Mouse (Mus musculus) MEL (cell line): ENCODE data around the gene Aspscr1. TPM values are rescaled to one million over a fixed set of nuclear protein-coding genes. Genes with fewer than 3 reads are reported as not detected.
A peak's percentile ranks its signal among the peaks of the same experiment; 100 is the strongest.

ENCODE experiments used
- DNase-seq: peaks from one replicate; pipeline ENCODE4 v3.0.0; 2011; ENCODE audit warnings: low read depth, low spot score
- H3K27ac ChIP-seq: 2 replicates; pipeline ENCODE4 v1.5.1; 2012; ENCODE audit warnings: low read depth, mild to moderate bottlenecking, control low read depth, low read length, moderate library complexity; ENCODE audit not compliant: control insufficient read depth
- H3K27me3 ChIP-seq, 2 experiments: fragments of 150-350 bp in 1 of 2; sonication (generic) in 1 of 2; 2 replicates each; pipeline ENCODE4 v1.6.1; 2012; ENCODE audit warnings: low read length in 2 of 2, mild to moderate bottlenecking in 2 of 2, improper control_type of control experiment in 1 of 2, moderate library complexity in 1 of 2; ENCODE audit not compliant: insufficient read depth in 2 of 2, control insufficient read depth in 1 of 2
- H3K36me3 ChIP-seq, 2 experiments: 2 replicates each; pipeline ENCODE4 v1.6.1; 2012 to 2014; ENCODE audit warnings: low read length in 2 of 2, improper control_type of control experiment in 1 of 2, inconsistent platforms in 1 of 2, mild to moderate bottlenecking in 1 of 2; ENCODE audit not compliant: insufficient read depth in 2 of 2, control insufficient read depth in 1 of 2
- H3K4me1 ChIP-seq, 2 experiments: fragments of 150-350 bp in 1 of 2; sonication (generic) in 1 of 2; 2 replicates each; pipeline ENCODE4 v1.6.1; 2012; ENCODE audit warnings: low read length in 2 of 2, improper control_type of control experiment in 1 of 2, mild to moderate bottlenecking in 1 of 2; ENCODE audit not compliant: insufficient read depth in 2 of 2, control insufficient read depth in 1 of 2
- H3K4me3 ChIP-seq, 2 experiments: fragments of 150-350 bp in 1 of 2; sonication (generic) in 1 of 2; 2 replicates each; pipeline ENCODE4 v1.5.1; 2012; ENCODE audit warnings: low read depth in 2 of 2, low read length in 2 of 2, mild to moderate bottlenecking in 2 of 2, moderate library complexity in 2 of 2, control low read depth in 1 of 2, improper control_type of control experiment in 1 of 2; ENCODE audit not compliant: control insufficient read depth in 1 of 2, insufficient read depth in 1 of 2
- H3K79me2 ChIP-seq: 2 replicates; pipeline ENCODE4 v1.6.1; 2012; ENCODE audit warnings: mild to moderate bottlenecking, low read length, moderate library complexity; ENCODE audit not compliant: control insufficient read depth, poor library complexity, insufficient read depth
- H3K9ac ChIP-seq: 2 replicates; pipeline ENCODE4 v1.6.1; 2012; ENCODE audit warnings: low read depth, mild to moderate bottlenecking, control low read depth, low read length, moderate library complexity; ENCODE audit not compliant: control insufficient read depth, poor library complexity, severe bottlenecking
- H3K9me3 ChIP-seq: fragments of 150-350 bp; sonication (generic); replicated peaks from 2 replicates; pipeline ENCODE4 v1.6.1; 2012; ENCODE audit warnings: mild to moderate bottlenecking, low read length, improper control_type of control experiment, moderate library complexity; ENCODE audit not compliant: insufficient read depth
- BHLHE40 ChIP-seq: IDR thresholded peaks from 2 replicates; pipeline ENCODE4 v1.6.1; 2012; ENCODE audit warnings: low read depth, mild to moderate bottlenecking, inconsistent platforms, low read length, improper control_type of control experiment, borderline replicate concordance
- CHD1 ChIP-seq: IDR thresholded peaks from 2 replicates; pipeline ENCODE4 v1.6.1; 2012; ENCODE audit warnings: low read depth, mild to moderate bottlenecking, inconsistent platforms, low read length, improper control_type of control experiment
- CHD2 ChIP-seq: IDR thresholded peaks from 2 replicates; pipeline ENCODE4 v1.6.1; 2011; ENCODE audit warnings: low read length, improper control_type of control experiment
- CTCF ChIP-seq, 3 experiments: IDR thresholded peaks in 2 of 3; conservative IDR thresholded peaks in 1 of 3; 2 replicates each; pipeline ENCODE4 v1.5.1; 2011 to 2012; ENCODE audit warnings: low read length in 3 of 3, low read depth in 2 of 3, mild to moderate bottlenecking in 2 of 3, improper control_type of control experiment in 1 of 3, inconsistent platforms in 1 of 3, mixed read lengths in 1 of 3, moderate library complexity in 1 of 3; ENCODE audit not compliant: control insufficient read depth in 1 of 3, insufficient read depth in 1 of 3, poor library complexity in 1 of 3, severe bottlenecking in 1 of 3
- ELF1 ChIP-seq: IDR thresholded peaks from 2 replicates; pipeline ENCODE4 v1.6.1; 2014; ENCODE audit warnings: low read depth, mild to moderate bottlenecking, inconsistent platforms, low read length, improper control_type of control experiment, moderate library complexity
- EP300 ChIP-seq, 2 experiments: IDR thresholded peaks; 2 replicates each; pipeline ENCODE4 v1.6.1; 2011; ENCODE audit warnings: improper control_type of control experiment in 2 of 2, low read length in 2 of 2, low read depth in 1 of 2, mild to moderate bottlenecking in 1 of 2
- JUND ChIP-seq: IDR thresholded peaks from 2 replicates; pipeline ENCODE4 v1.6.1; 2011; ENCODE audit warnings: low read depth, mild to moderate bottlenecking, improper control_type of control experiment, low read length
- MAX ChIP-seq: IDR thresholded peaks from 2 replicates; pipeline ENCODE4 v1.6.1; 2011; ENCODE audit warnings: low read length, improper control_type of control experiment
- MEF2A ChIP-seq: IDR thresholded peaks from 2 replicates; pipeline ENCODE4 v1.6.1; 2014; ENCODE audit warnings: low read depth, mild to moderate bottlenecking, inconsistent platforms, low read length, improper control_type of control experiment; ENCODE audit not compliant: poor library complexity, insufficient replicate concordance, severe bottlenecking; ENCODE audit errors: extremely low read depth
- MXI1 ChIP-seq: IDR thresholded peaks from 2 replicates; pipeline ENCODE4 v1.6.1; 2011; ENCODE audit warnings: mild to moderate bottlenecking, low read depth, low read length, improper control_type of control experiment
- NELFE ChIP-seq: IDR thresholded peaks from 2 replicates; pipeline ENCODE4 v1.6.1; 2011; ENCODE audit warnings: low read depth, low read length, improper control_type of control experiment
- POLR2AphosphoS2 ChIP-seq: IDR thresholded peaks from 2 replicates; pipeline ENCODE4 v1.6.1; 2011; ENCODE audit warnings: low read length, improper control_type of control experiment
- POLR2AphosphoS5 ChIP-seq: IDR thresholded peaks from 2 replicates; pipeline ENCODE4 v1.6.1; 2012; ENCODE audit warnings: low read depth, borderline replicate concordance, mild to moderate bottlenecking, inconsistent platforms, low read length, moderate library complexity, mixed read lengths
- RAD21 ChIP-seq: IDR thresholded peaks from 2 replicates; pipeline ENCODE4 v1.6.1; 2011; ENCODE audit warnings: mild to moderate bottlenecking, low read depth, low read length, improper control_type of control experiment
- TCF12 ChIP-seq: IDR thresholded peaks from 2 replicates; pipeline ENCODE4 v1.6.1; 2014; ENCODE audit warnings: low read depth, mild to moderate bottlenecking, inconsistent platforms, low read length, improper control_type of control experiment, moderate library complexity
- UBTF ChIP-seq: IDR thresholded peaks from 2 replicates; pipeline ENCODE4 v1.6.1; 2012; ENCODE audit warnings: low read depth, mild to moderate bottlenecking, inconsistent platforms, low read length, improper control_type of control experiment, moderate library complexity, borderline replicate concordance; ENCODE audit not compliant: insufficient read depth
- USF1 ChIP-seq: IDR thresholded peaks from 2 replicates; pipeline ENCODE4 v1.6.1; 2014; ENCODE audit warnings: low read depth, mild to moderate bottlenecking, inconsistent platforms, low read length, improper control_type of control experiment, moderate library complexity
- USF2 ChIP-seq, 2 experiments: IDR thresholded peaks; 2 replicates each; pipeline ENCODE4 v1.6.1; 2011 to 2012; ENCODE audit warnings: improper control_type of control experiment in 2 of 2, low read length in 2 of 2, borderline replicate concordance in 1 of 2, inconsistent platforms in 1 of 2, low read depth in 1 of 2, mild to moderate bottlenecking in 1 of 2; ENCODE audit not compliant: insufficient read depth in 1 of 2
- ZC3H11A ChIP-seq: IDR thresholded peaks from 2 replicates; pipeline ENCODE4 v1.6.1; 2012; ENCODE audit warnings: low read depth, mild to moderate bottlenecking, inconsistent platforms, low read length, improper control_type of control experiment
- polyA plus RNA-seq, 2 experiments: library from polyadenylated mRNA; stranded (reverse) in 1 of 2; unstranded in 1 of 2; fragments of >175 nt in 1 of 2; fragments of >200 nt in 1 of 2; gene quantifications; 2 replicates each; pipeline versions ENCODE4 v1.2.1 to v1.2.4; 2012; ENCODE audit warnings: low replicate concordance in 2 of 2, low read depth in 1 of 2; ENCODE audit not compliant: insufficient read length in 2 of 2, insufficient read depth in 1 of 2, missing spikeins in 1 of 2
- total RNA-seq: library from RNA; depleted of rRNA; stranded (reverse); fragments of 300-350 nt; gene quantifications from 2 replicates; pipeline ENCODE4 v1.2.3, GENCODE M21; 2012

Gene Aspscr1
- total and polyA plus RNA-seq, 3 experiments, result 36.2 to 72.5 TPM; not detected in 1

GRCm38 (mm10) chr11:120714546-120714945 lies 41.8 kb downstream of the Aspscr1 start (continued):
- no peak for TF ChIP-seq BHLHE40

GRCm38 (mm10) chr11:120715131-120715530 lies 42.4 kb downstream of the Aspscr1 start:
- TF ChIP-seq EP300 (IDR thresholded peaks at IDR 0.05; ENCODE audit: low read depth in 1 of 2, low read length in 2 of 2) (no peak), ELF1 (no peak), CHD2 (no peak), UBTF (no peak), POLR2AphosphoS5 (no peak), POLR2AphosphoS2 (no peak), CHD1 (no peak), USF1 (no peak), JUND (no peak), CTCF (IDR thresholded peaks at IDR 0.05 in 2 of 3, conservative IDR thresholded peaks at IDR 0.05 in 1 of 3; ENCODE audit: control insufficient read depth in 1 of 3, insufficient read depth in 1 of 3, low read depth in 2 of 3, low read length in 3 of 3, poor library complexity in 1 of 3, severe bottlenecking in 1 of 3) (no peak), MEF2A (no peak), TCF12 (no peak), MAX (no peak), RAD21 (no peak), MXI1 (no peak), USF2 (IDR thresholded peaks at IDR 0.05; ENCODE audit: borderline replicate concordance in 1 of 2, insufficient read depth in 1 of 2, low read depth in 1 of 2, low read length in 2 of 2) (no peak), NELFE (no peak), ZC3H11A (no peak)
- Histone ChIP-seq H3K9ac (peak overlapping the region; percentile 81), H3K36me3 (peaks cover 0 to 2% of the 10 kb centered on the region in 2 experiments; a peak in 1 of 4 replicates)

GRCm38 (mm10) chr11:120719242-120719641 lies 46.5 kb downstream of the Aspscr1 start:
- H3K4me3 ChIP-seq, result no peak overlapping the region
- H3K9me3 ChIP-seq, result no peaks in the 10 kb centered on the region
- no peak for TF ChIP-seq POLR2AphosphoS5
- DNase-seq, result no peak
- no peak overlapping the region for H3K9ac ChIP-seq
- H3K36me3 ChIP-seq, result peaks cover 0 to 2% of the 10 kb centered on the region in 2 experiments; a peak in 1 of 4 replicates
- peaks cover 0 to 8% of the 10 kb centered on the region in 2 experiments; a peak in 3 of 4 replicates for H3K4me1 ChIP-seq
- no peak overlapping the region for H3K27ac ChIP-seq
- H3K27me3 ChIP-seq, result no peaks in the 10 kb centered on the region
- H3K79me2 ChIP-seq, result peaks cover 6% of the 10 kb centered on the region

More at GRCm38 (mm10) chr11:120715131-120715530, 42.4 kb downstream of the Aspscr1 start:
- Histone ChIP-seq H3K27ac (no peak overlapping the region), H3K4me3 (no peak overlapping the region), H3K9me3 (no peaks in the 10 kb centered on the region), H3K27me3 (no peaks in the 10 kb centered on the region), H3K79me2 (peaks cover 17% of the 10 kb centered on the region), H3K4me1 (peaks cover 0 to 8% of the 10 kb centered on the region in 2 experiments; a peak in 3 of 4 replicates)
- DNase-seq, result no peak
